Mouse (Mus musculus): Measurements from ENCODE around the gene Megf6. TPM values are rescaled to one million over a fixed set of nuclear protein-coding genes. Genes with fewer than 3 reads are reported as not detected.
A peak's percentile ranks its signal among the peaks of the same experiment; 100 is the strongest.

Gene Megf6
- total and polyA plus RNA-seq, 2 experiments: 0.28 to 1.4 TPM

GRCm38 (mm10) chr4:154129950-154130349 lies 40.6 kb upstream of the Megf6 start:
- H3K27me3 ChIP-seq (ENCODE audit: control insufficient read depth, insufficient read depth, low read length): no peaks in the 10 kb centered on the region

GRCm38 (mm10) chr4:154131894-154132293 lies 38.6 kb upstream of the Megf6 start:
- H3K27me3 ChIP-seq (ENCODE audit: control insufficient read depth, insufficient read depth, low read length): no peaks in the 10 kb centered on the region
- DNase-seq (ENCODE audit: extremely low read depth, low read depth, low spot score): no peak
- no peaks in the 10 kb centered on the region for H3K4me1 ChIP-seq (ENCODE audit: control insufficient read depth, insufficient read depth, low read length)
- H3K36me3 ChIP-seq (ENCODE audit: control insufficient read depth, insufficient read depth, low read length): no peaks in the 10 kb centered on the region
- no peak overlapping the region for H3K27ac ChIP-seq (replicated peaks; ENCODE audit: insufficient read depth, low read depth, low read length)
- TF ChIP-seq CTCF (IDR thresholded peaks at IDR 0.05; ENCODE audit: low read depth, low read length) (no peak), POLR2A (IDR thresholded peaks at IDR 0.05; ENCODE audit: extremely low read depth, insufficient read depth, low read length) (no peak)
- H3K9ac ChIP-seq (ENCODE audit: low read depth, low read length): no peak overlapping the region
- no peak overlapping the region for H3K4me3 ChIP-seq (ENCODE audit: insufficient read depth, low read depth, low read length)
- 88% methylated on average over 4 of the region's 4 CpGs for WGBS
- H3K79me2 ChIP-seq (ENCODE audit: control insufficient read depth, insufficient read depth, low read length): no peaks in the 10 kb centered on the region

More at GRCm38 (mm10) chr4:154129950-154130349, 40.6 kb upstream of the Megf6 start:
- no peak overlapping the region for H3K27ac ChIP-seq (replicated peaks; ENCODE audit: insufficient read depth, low read depth, low read length)
- H3K4me1 ChIP-seq (ENCODE audit: control insufficient read depth, insufficient read depth, low read length): no peaks in the 10 kb centered on the region
- DNase-seq (ENCODE audit: extremely low read depth, low read depth, low spot score): no peak
- H3K4me3 ChIP-seq (ENCODE audit: insufficient read depth, low read depth, low read length): no peak overlapping the region
- no peaks in the 10 kb centered on the region for H3K36me3 ChIP-seq (ENCODE audit: control insufficient read depth, insufficient read depth, low read length)
- TF ChIP-seq CTCF (IDR thresholded peaks at IDR 0.05; ENCODE audit: low read depth, low read length) (no peak), POLR2A (IDR thresholded peaks at IDR 0.05; ENCODE audit: extremely low read depth, insufficient read depth, low read length) (no peak)
- no peaks in the 10 kb centered on the region for H3K79me2 ChIP-seq (ENCODE audit: control insufficient read depth, insufficient read depth, low read length)
- no peak overlapping the region for H3K9ac ChIP-seq (ENCODE audit: low read depth, low read length)

- H3K27ac ChIP-seq (replicated peaks; ENCODE audit: insufficient read depth, low read depth, low read length): no peak overlapping the region
- peaks cover 7% of the 10 kb centered on the region for H3K27me3 ChIP-seq (ENCODE audit: control insufficient read depth, insufficient read depth, low read length)
- no peak for DNase-seq (ENCODE audit: extremely low read depth, low read depth, low spot score)
- H3K4me3 ChIP-seq (ENCODE audit: insufficient read depth, low read depth, low read length): no peak overlapping the region
- H3K9ac ChIP-seq (ENCODE audit: low read depth, low read length): no peak overlapping the region
- no peaks in the 10 kb centered on the region for H3K4me1 ChIP-seq (ENCODE audit: control insufficient read depth, insufficient read depth, low read length)
- WGBS: 52% methylated on average over 4 of the region's 4 CpGs
- H3K36me3 ChIP-seq (ENCODE audit: control insufficient read depth, insufficient read depth, low read length): no peaks in the 10 kb centered on the region
- TF ChIP-seq POLR2A (IDR thresholded peaks at IDR 0.05; ENCODE audit: extremely low read depth, insufficient read depth, low read length): no peak
- TF ChIP-seq CTCF (IDR thresholded peaks at IDR 0.05; ENCODE audit: low read depth, low read length): no peak
- no peaks in the 10 kb centered on the region for H3K79me2 ChIP-seq (ENCODE audit: control insufficient read depth, insufficient read depth, low read length)
These were observed 35.7 kb upstream of the Megf6 start for GRCm38 (mm10) chr4:154134803-154135202.

GRCm38 (mm10) chr4:154137139-154137538 lies 33.4 kb upstream of the Megf6 start:
- Histone ChIP-seq H3K9ac (ENCODE audit: low read depth, low read length) (no peak overlapping the region), H3K79me2 (ENCODE audit: control insufficient read depth, insufficient read depth, low read length) (no peaks in the 10 kb centered on the region), H3K27ac (replicated peaks; ENCODE audit: insufficient read depth, low read depth, low read length) (no peak overlapping the region), H3K4me3 (ENCODE audit: insufficient read depth, low read depth, low read length) (no peak overlapping the region), H3K27me3 (ENCODE audit: control insufficient read depth, insufficient read depth, low read length) (peaks cover 22% of the 10 kb centered on the region), H3K4me1 (ENCODE audit: control insufficient read depth, insufficient read depth, low read length) (peaks cover 5% of the 10 kb centered on the region; the same call in 1 of the 2 replicates), H3K36me3 (ENCODE audit: control insufficient read depth, insufficient read depth, low read length) (no peaks in the 10 kb centered on the region)
- DNase-seq (ENCODE audit: extremely low read depth, low read depth, low spot score): no peak
- TF ChIP-seq CTCF (IDR thresholded peaks at IDR 0.05; ENCODE audit: low read depth, low read length): no peak
- TF ChIP-seq POLR2A (IDR thresholded peaks at IDR 0.05; ENCODE audit: extremely low read depth, insufficient read depth, low read length): no peak
- WGBS: 66% methylated on average over 5 of the region's 5 CpGs

- DNase-seq (ENCODE audit: extremely low read depth, low read depth, low spot score): no peak
- Histone ChIP-seq H3K4me1 (ENCODE audit: control insufficient read depth, insufficient read depth, low read length) (peaks cover 10% of the 10 kb centered on the region; the same call in 1 of the 2 replicates), H3K4me3 (ENCODE audit: insufficient read depth, low read depth, low read length) (peak overlapping the region; percentile 47; the same call in 1 of the 2 replicates), H3K9ac (ENCODE audit: low read depth, low read length) (peak overlapping the region; percentile 15; the same call in 1 of the 2 replicates), H3K79me2 (ENCODE audit: control insufficient read depth, insufficient read depth, low read length) (no peaks in the 10 kb centered on the region), H3K27ac (replicated peaks; ENCODE audit: insufficient read depth, low read depth, low read length) (no peak overlapping the region), H3K36me3 (ENCODE audit: control insufficient read depth, insufficient read depth, low read length) (no peaks in the 10 kb centered on the region), H3K27me3 (ENCODE audit: control insufficient read depth, insufficient read depth, low read length) (peaks cover 22% of the 10 kb centered on the region)
- TF ChIP-seq POLR2A (IDR thresholded peaks at IDR 0.05; ENCODE audit: extremely low read depth, insufficient read depth, low read length): no peak
- TF ChIP-seq CTCF (IDR thresholded peaks at IDR 0.05; ENCODE audit: low read depth, low read length): no peak
- WGBS: 1% methylated on average over 59 of the region's 59 CpGs
These were observed 30.8 kb upstream of the Megf6 start for GRCm38 (mm10) chr4:154139671-154140181.

GRCm38 (mm10) chr4:154140182-154140212 lies 30.5 kb upstream of the Megf6 start, which contains the start of gene Trp73:
Trp73 (minus strand) TSS chr4:154140208.
- no peaks in the 10 kb centered on the region for H3K79me2 ChIP-seq (ENCODE audit: control insufficient read depth, insufficient read depth, low read length)
- DNase-seq (ENCODE audit: extremely low read depth, low read depth, low spot score): no peak
- peak within 1 kb of the TSS; percentile 15; the same call in 1 of the 2 replicates for H3K9ac ChIP-seq (ENCODE audit: low read depth, low read length)
- H3K36me3 ChIP-seq (ENCODE audit: control insufficient read depth, insufficient read depth, low read length): no peaks in the 10 kb centered on the region
- peaks cover 10% of the 10 kb centered on the region; the same call in 1 of the 2 replicates for H3K4me1 ChIP-seq (ENCODE audit: control insufficient read depth, insufficient read depth, low read length)
- no peak within 1 kb of the TSS for H3K27ac ChIP-seq (replicated peaks; ENCODE audit: insufficient read depth, low read depth, low read length)
- TF ChIP-seq CTCF (IDR thresholded peaks at IDR 0.05; ENCODE audit: low read depth, low read length): no peak
- TF ChIP-seq POLR2A (IDR thresholded peaks at IDR 0.05; ENCODE audit: extremely low read depth, insufficient read depth, low read length): no peak
- 0% methylated on average over 4 of the region's 4 CpGs for WGBS
- H3K4me3 ChIP-seq (ENCODE audit: insufficient read depth, low read depth, low read length): peak within 1 kb of the TSS; percentile 47; the same call in 1 of the 2 replicates
- H3K27me3 ChIP-seq (ENCODE audit: control insufficient read depth, insufficient read depth, low read length): peaks cover 22% of the 10 kb centered on the region

Measured in liver, adult 2 months (tissue).